Mouse (Mus musculus) pancreas, adult 10 weeks (tissue): ENCODE data around the gene Pnpt1. TPM values are rescaled to one million over a fixed set of nuclear protein-coding genes. Genes with fewer than 3 reads are reported as not detected.

Experiments used
- polyA plus RNA-seq: library from polyadenylated mRNA; stranded (reverse); fragments of 350-450 nt; fragmentation: Illumina TruSeq; extraction: RNeasy Lipid Tissue Mini Kit (QIAGEN cat#74804); gene quantifications from one replicate; pipeline ENCODE4 v1.2.3, GENCODE M21; 2015; ENCODE audit warnings: low read depth, low replicate concordance; ENCODE audit not compliant: insufficient read depth

Gene Pnpt1
- polyA plus RNA-seq: 5.1 TPM

DNA sequence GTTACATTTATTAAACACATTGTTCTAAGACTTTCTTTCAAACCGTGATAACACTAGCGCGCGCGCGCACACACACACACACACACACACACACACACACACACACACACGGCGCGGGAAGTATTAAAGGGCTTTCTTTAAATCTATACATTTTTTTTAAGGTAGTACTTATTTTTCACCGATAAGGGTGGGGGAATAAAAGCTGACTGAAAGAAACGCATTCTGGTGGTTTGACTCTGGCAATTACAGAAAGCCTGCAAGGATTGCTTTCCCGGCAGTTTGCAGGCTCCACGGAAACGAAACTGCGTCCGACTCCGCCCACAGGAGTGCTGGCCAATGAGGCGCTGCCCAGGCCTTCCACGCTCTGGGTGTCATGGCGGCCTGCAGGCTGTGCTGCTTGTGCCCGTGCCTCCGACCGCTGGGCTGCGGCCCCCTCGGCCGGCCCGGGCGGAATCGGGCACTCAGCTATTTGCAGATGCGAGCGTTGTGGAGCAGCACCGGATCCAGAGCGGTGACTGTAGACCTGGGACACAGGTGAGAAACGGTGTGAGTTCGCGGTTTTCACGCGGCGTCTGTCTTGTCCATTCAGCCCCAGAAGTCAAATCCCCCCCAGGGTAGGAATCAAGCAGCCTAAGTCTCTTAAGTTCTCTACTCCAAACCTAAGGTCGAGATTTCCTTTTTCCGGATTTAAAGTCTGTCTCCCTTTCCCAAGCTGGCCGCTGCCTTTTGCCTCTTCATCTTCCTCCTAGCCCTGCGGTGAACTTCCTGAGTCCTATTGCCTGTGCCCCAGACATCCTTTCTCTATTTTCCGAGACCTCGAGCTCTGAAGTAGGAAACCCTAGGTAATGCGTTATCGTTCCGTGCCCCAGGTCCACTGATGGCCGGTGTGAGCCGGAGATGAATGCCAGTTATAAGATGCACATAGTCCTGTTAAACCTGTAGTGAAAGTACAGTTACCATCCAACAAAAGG lies at the start of gene Pnpt1:
Pnpt1 (plus strand) TSS at position 360 of the 971 bp plus-strand sequence.

GRCm38 (mm10) chr11:29172563-29173124 lies 42.1 kb downstream of the Pnpt1 start, which contains the start of gene Ppp4r3b:
Ppp4r3b (plus strand) TSS chr11:29172890.

Other genes starting within 250 kb of the Pnpt1 start
- 11.2 TPM for gene Ppp4r3b, start 42.1 kb downstream of the Pnpt1 start, polyA plus RNA-seq
- 12.1 TPM for gene Cfap36, start 116.7 kb downstream of the Pnpt1 start, polyA plus RNA-seq
- 1.8 TPM for gene Ccdc88a, start 242.9 kb downstream of the Pnpt1 start, polyA plus RNA-seq